In genomic region chr11:100942388-100942787, GRCm38 (mm10) we compare ENCODE assay signal across 23 mouse cellular contexts. TPM values are rescaled to one million over a fixed set of nuclear protein-coding genes. Genes with fewer than 3 reads are reported as not detected.
DNase-seq lines count a peak whose midpoint lies in the region; ATAC-seq and TF ChIP-seq lines count a peak whose summit lies in the region.
"Had no signal": no experiment of that assay in that cellular context is flagged by ENCODE, and none has a peak within 500 bp of the region (broad histone marks: within the 10 kb centered on the region; RNA-seq: fewer than 3 reads in every experiment).

No protein-coding gene starts in this region.

- no peak for TF ChIP-seq EP300 in stomach, postnatal 0 days (optimal IDR thresholded peaks at IDR 0.05)

- no peaks in the 10 kb centered on the region for H3K27me3 ChIP-seq in heart, embryonic 10.5 days (ENCODE audit: insufficient read depth, poor library complexity, severe bottlenecking)
- no peaks in the 10 kb centered on the region for H3K27me3 ChIP-seq in midbrain, embryonic 11.5 days (ENCODE audit: control insufficient read depth, insufficient read depth, low read length)
- no peaks in the 10 kb centered on the region for H3K27me3 ChIP-seq in midbrain, embryonic 14.5 days (ENCODE audit: control insufficient read depth, insufficient read depth, low read length)
- no peaks in the 10 kb centered on the region for H3K27me3 ChIP-seq in stomach, postnatal 0 days (ENCODE audit: control insufficient read depth, insufficient read depth, low read length)
- H3K27me3 ChIP-seq: CH12.LX, Patski had no signal

- H3K4me2 ChIP-seq in midbrain, embryonic 11.5 days: no peak overlapping the region
- H3K4me2 ChIP-seq in midbrain, embryonic 14.5 days (ENCODE audit: low read length): no peak overlapping the region
- H3K4me2 ChIP-seq in stomach, postnatal 0 days (replicated peaks; ENCODE audit: low read depth): no peak overlapping the region

- TF ChIP-seq CTCF in stomach, postnatal 0 days (IDR thresholded peaks at IDR 0.05; ENCODE audit: low read depth): no peak

- 88% methylated on average over 1 of the region's 1 CpGs for WGBS in heart, embryonic 10.5 days
- 93% methylated on average over 1 of the region's 1 CpGs for WGBS in midbrain, embryonic 11.5 days
- WGBS in midbrain, embryonic 14.5 days: 92% methylated on average over 1 of the region's 1 CpGs
- WGBS in stomach, postnatal 0 days: 59% methylated on average over 1 of the region's 1 CpGs

- H3K9ac ChIP-seq in midbrain, embryonic 11.5 days (ENCODE audit: low read length): no peak overlapping the region
- no peak overlapping the region for H3K9ac ChIP-seq in midbrain, embryonic 14.5 days (replicated peaks; ENCODE audit: low read length)
- no peak overlapping the region for H3K9ac ChIP-seq in stomach, postnatal 0 days (ENCODE audit: low read length)

- DNase-seq in heart, adult 11 months: peak; percentile 86
- no peak for DNase-seq in heart, embryonic 10.5 days (ENCODE audit: low spot score)
- peak; percentile 54 for DNase-seq in midbrain, embryonic 11.5 days (ENCODE audit: low spot score, missing footprints)
- DNase-seq in midbrain, embryonic 14.5 days: no peak
- DNase-seq in ZHBTc4 (ENCODE audit: low read depth, low spot score): peak; percentile 30
- DNase-seq in stomach, postnatal 0 days (ENCODE audit: low spot score): peak; percentile 30
- DNase-seq in spleen, adult 18-20 months: no peak
- no peak for DNase-seq in gastrocnemius, adult 18-20 months (ENCODE audit: low spot score)
- DNase-seq: adrenal gland, adult 2 months; adrenal gland, adult 8-10 months; adrenal gland, postnatal 10 days; adrenal gland, postnatal 14 days; adrenal gland, postnatal 25 days; adrenal gland, postnatal 36 days; B cell, adult 2 months; cerebellum, adult 11 months; cerebellum, adult 11-12 months; cerebellum, adult 18-20 months had no signal

- H3K4me3 ChIP-seq in heart, embryonic 10.5 days: no peak overlapping the region
- no peak overlapping the region for H3K4me3 ChIP-seq in midbrain, embryonic 11.5 days (ENCODE audit: low read depth, low read length)
- no peak overlapping the region for H3K4me3 ChIP-seq in midbrain, embryonic 14.5 days (replicated peaks; ENCODE audit: low read depth, low read length)
- H3K4me3 ChIP-seq in stomach, postnatal 0 days (ENCODE audit: low read depth, low read length): no peak overlapping the region

- no peaks in the 10 kb centered on the region for H3K36me3 ChIP-seq in heart, embryonic 10.5 days
- H3K36me3 ChIP-seq in midbrain, embryonic 11.5 days (ENCODE audit: control insufficient read depth, insufficient read depth, low read length): no peaks in the 10 kb centered on the region
- no peaks in the 10 kb centered on the region for H3K36me3 ChIP-seq in midbrain, embryonic 14.5 days (ENCODE audit: control insufficient read depth, insufficient read depth, low read length)
- H3K36me3 ChIP-seq in stomach, postnatal 0 days (ENCODE audit: control insufficient read depth, insufficient read depth, low read length): no peaks in the 10 kb centered on the region
- H3K36me3 ChIP-seq: G1E had no signal

- H3K27ac ChIP-seq in heart, embryonic 10.5 days: no peak overlapping the region
- no peak overlapping the region for H3K27ac ChIP-seq in midbrain, embryonic 11.5 days (ENCODE audit: low read depth, low read length)
- H3K27ac ChIP-seq in midbrain, embryonic 14.5 days (replicated peaks; ENCODE audit: low read depth, low read length): no peak overlapping the region
- no peak overlapping the region for H3K27ac ChIP-seq in stomach, postnatal 0 days (replicated peaks)

- H3K4me1 ChIP-seq in heart, embryonic 10.5 days: peaks cover 22% of the 10 kb centered on the region
- peaks cover 6% of the 10 kb centered on the region; the same call in 1 of the 2 replicates for H3K4me1 ChIP-seq in midbrain, embryonic 11.5 days (ENCODE audit: control insufficient read depth, insufficient read depth, low read length)
- peaks cover 14% of the 10 kb centered on the region for H3K4me1 ChIP-seq in midbrain, embryonic 14.5 days (ENCODE audit: control insufficient read depth, insufficient read depth, low read length)
- no peaks in the 10 kb centered on the region for H3K4me1 ChIP-seq in stomach, postnatal 0 days (replicated peaks; ENCODE audit: control insufficient read depth, insufficient read depth)

- ATAC-seq in midbrain, embryonic 11.5 days (ENCODE audit: low FRiP score): no peak
- ATAC-seq in midbrain, embryonic 14.5 days (ENCODE audit: low FRiP score, low TSS enrichment): no peak
- no peak for ATAC-seq in stomach, postnatal 0 days (ENCODE audit: low FRiP score, low TSS enrichment)
- ATAC-seq: activated CD4-positive, CD25-positive, alpha-beta regulatory T cell, adult 4 months; CD4-positive, CD25-positive, alpha-beta regulatory T cell, adult 4 months; Patski had no signal

- no peaks in the 10 kb centered on the region for H3K9me3 ChIP-seq in heart, embryonic 10.5 days
- H3K9me3 ChIP-seq in midbrain, embryonic 11.5 days (ENCODE audit: control insufficient read depth, low read length): no peaks in the 10 kb centered on the region
- H3K9me3 ChIP-seq in midbrain, embryonic 14.5 days (ENCODE audit: control insufficient read depth, low read length): no peaks in the 10 kb centered on the region
- H3K9me3 ChIP-seq in stomach, postnatal 0 days (ENCODE audit: control insufficient read depth, low read length): no peaks in the 10 kb centered on the region

RNA-seq across cellular contexts. Expression of gene Stat3, which starts 3.0 kb away (rescaled TPM):
- 33.7 and 41.5 TPM in 2 replicates for polyA plus RNA-seq in heart, embryonic 10.5 days (2016; fragmentation: Nextera tagmentation; extraction: Ambion mirVana)
- polyA plus RNA-seq in midbrain, embryonic 11.5 days (2014; fragmentation: Nextera tagmentation; extraction: Ambion mirVana): 22.8 and 24.0 TPM in 2 replicates
- polyA plus RNA-seq in midbrain, embryonic 14.5 days (2014; fragmentation: Nextera tagmentation; extraction: Ambion mirVana): 29.6 and 30.6 TPM in 2 replicates
- polyA plus RNA-seq in stomach, postnatal 0 days (2015; fragmentation: Nextera tagmentation; extraction: Ambion mirVana): 47.7 and 55.1 TPM in 2 replicates
- total RNA-seq in gastrocnemius, adult 18-20 months (2021): 10 to 100 TPM; 38.1 to 48.6 TPM

RNA-seq across cellular contexts. Expression of gene Cavin1, which starts 28.3 kb away (rescaled TPM):
- polyA plus RNA-seq in heart, embryonic 10.5 days (2016; fragmentation: Nextera tagmentation; extraction: Ambion mirVana): 139 and 252 TPM in 2 replicates
- polyA plus RNA-seq in midbrain, embryonic 11.5 days (2014; fragmentation: Nextera tagmentation; extraction: Ambion mirVana): 12.5 and 14.8 TPM in 2 replicates
- polyA plus RNA-seq in midbrain, embryonic 14.5 days (2014; fragmentation: Nextera tagmentation; extraction: Ambion mirVana): 8.0 and 16.3 TPM in 2 replicates
- polyA plus RNA-seq in stomach, postnatal 0 days (2015; fragmentation: Nextera tagmentation; extraction: Ambion mirVana): 313 and 331 TPM in 2 replicates
- total RNA-seq in gastrocnemius, adult 18-20 months (2021): 100 to 1,000 TPM; 128 to 153 TPM

Comparison
In these comparisons a context has a peak if more than half of its experiments do, and no peak if none do; other contexts are left out.
1. DNase-seq: peak in heart, adult 11 months (single experiment), midbrain, embryonic 11.5 days (single experiment), ZHBTc4 (single experiment) and stomach, postnatal 0 days (single experiment); none in heart, embryonic 10.5 days (single experiment), midbrain, embryonic 14.5 days (single experiment), spleen, adult 18-20 months (0 of 2) and gastrocnemius, adult 18-20 months (single experiment).